Mouse (Mus musculus) MEL (cell line): ENCODE measurements at regions not wholly inside any gene's neighbourhood (a gene's known extent, or its start where the extent isn't known, plus 50 kb on each side); places are given as distances from the start of the nearest gene placed in this dataset.

ENCODE experiments used
- DNase-seq: peaks from one replicate; pipeline ENCODE4 v3.0.0; 2011; ENCODE audit warnings: low read depth, low spot score
- H3K27ac ChIP-seq: 2 replicates; pipeline ENCODE4 v1.5.1; 2012; ENCODE audit warnings: low read depth, mild to moderate bottlenecking, control low read depth, low read length, moderate library complexity; ENCODE audit not compliant: control insufficient read depth
- H3K27me3 ChIP-seq, 2 experiments: fragments of 150-350 bp in 1 of 2; sonication (generic) in 1 of 2; 2 replicates each; pipeline ENCODE4 v1.6.1; 2012; ENCODE audit warnings: low read length in 2 of 2, mild to moderate bottlenecking in 2 of 2, improper control_type of control experiment in 1 of 2, moderate library complexity in 1 of 2; ENCODE audit not compliant: insufficient read depth in 2 of 2, control insufficient read depth in 1 of 2
- H3K36me3 ChIP-seq, 2 experiments: 2 replicates each; pipeline ENCODE4 v1.6.1; 2012 to 2014; ENCODE audit warnings: low read length in 2 of 2, improper control_type of control experiment in 1 of 2, inconsistent platforms in 1 of 2, mild to moderate bottlenecking in 1 of 2; ENCODE audit not compliant: insufficient read depth in 2 of 2, control insufficient read depth in 1 of 2
- H3K4me1 ChIP-seq, 2 experiments: fragments of 150-350 bp in 1 of 2; sonication (generic) in 1 of 2; 2 replicates each; pipeline ENCODE4 v1.6.1; 2012; ENCODE audit warnings: low read length in 2 of 2, improper control_type of control experiment in 1 of 2, mild to moderate bottlenecking in 1 of 2; ENCODE audit not compliant: insufficient read depth in 2 of 2, control insufficient read depth in 1 of 2
- H3K4me3 ChIP-seq, 2 experiments: fragments of 150-350 bp in 1 of 2; sonication (generic) in 1 of 2; 2 replicates each; pipeline ENCODE4 v1.5.1; 2012; ENCODE audit warnings: low read depth in 2 of 2, low read length in 2 of 2, mild to moderate bottlenecking in 2 of 2, moderate library complexity in 2 of 2, control low read depth in 1 of 2, improper control_type of control experiment in 1 of 2; ENCODE audit not compliant: control insufficient read depth in 1 of 2, insufficient read depth in 1 of 2
- H3K79me2 ChIP-seq: 2 replicates; pipeline ENCODE4 v1.6.1; 2012; ENCODE audit warnings: mild to moderate bottlenecking, low read length, moderate library complexity; ENCODE audit not compliant: control insufficient read depth, poor library complexity, insufficient read depth
- H3K9ac ChIP-seq: 2 replicates; pipeline ENCODE4 v1.6.1; 2012; ENCODE audit warnings: low read depth, mild to moderate bottlenecking, control low read depth, low read length, moderate library complexity; ENCODE audit not compliant: control insufficient read depth, poor library complexity, severe bottlenecking
- H3K9me3 ChIP-seq: fragments of 150-350 bp; sonication (generic); replicated peaks from 2 replicates; pipeline ENCODE4 v1.6.1; 2012; ENCODE audit warnings: mild to moderate bottlenecking, low read length, improper control_type of control experiment, moderate library complexity; ENCODE audit not compliant: insufficient read depth
- BHLHE40 ChIP-seq: IDR thresholded peaks from 2 replicates; pipeline ENCODE4 v1.6.1; 2012; ENCODE audit warnings: low read depth, mild to moderate bottlenecking, inconsistent platforms, low read length, improper control_type of control experiment, borderline replicate concordance
- CHD1 ChIP-seq: IDR thresholded peaks from 2 replicates; pipeline ENCODE4 v1.6.1; 2012; ENCODE audit warnings: low read depth, mild to moderate bottlenecking, inconsistent platforms, low read length, improper control_type of control experiment
- CHD2 ChIP-seq: IDR thresholded peaks from 2 replicates; pipeline ENCODE4 v1.6.1; 2011; ENCODE audit warnings: low read length, improper control_type of control experiment
- E2F4 ChIP-seq: IDR thresholded peaks from 2 replicates; pipeline ENCODE4 v1.6.1; 2011; ENCODE audit warnings: low read depth, low read length, improper control_type of control experiment, borderline replicate concordance
- ELF1 ChIP-seq: IDR thresholded peaks from 2 replicates; pipeline ENCODE4 v1.6.1; 2014; ENCODE audit warnings: low read depth, mild to moderate bottlenecking, inconsistent platforms, low read length, improper control_type of control experiment, moderate library complexity
- GATA1 ChIP-seq: IDR thresholded peaks from 2 replicates; pipeline ENCODE4 v1.6.1; 2011; ENCODE audit warnings: low read depth, low read length, improper control_type of control experiment
- HCFC1 ChIP-seq: IDR thresholded peaks from 2 replicates; pipeline ENCODE4 v1.6.1; 2012; ENCODE audit warnings: low read depth, mild to moderate bottlenecking, inconsistent platforms, low read length, improper control_type of control experiment, moderate library complexity
- JUND ChIP-seq: IDR thresholded peaks from 2 replicates; pipeline ENCODE4 v1.6.1; 2011; ENCODE audit warnings: low read depth, mild to moderate bottlenecking, improper control_type of control experiment, low read length
- KAT2A ChIP-seq: conservative IDR thresholded peaks from 2 replicates; pipeline ENCODE4 v1.6.1; 2012; ENCODE audit warnings: low read depth, low read length, improper control_type of control experiment, inconsistent platforms
- MAX ChIP-seq: IDR thresholded peaks from 2 replicates; pipeline ENCODE4 v1.6.1; 2011; ENCODE audit warnings: low read length, improper control_type of control experiment
- MAZ ChIP-seq: IDR thresholded peaks from 2 replicates; pipeline ENCODE4 v1.6.1; 2012; ENCODE audit warnings: low read depth, mild to moderate bottlenecking, inconsistent platforms, low read length, improper control_type of control experiment
- MEF2A ChIP-seq: IDR thresholded peaks from 2 replicates; pipeline ENCODE4 v1.6.1; 2014; ENCODE audit warnings: low read depth, mild to moderate bottlenecking, inconsistent platforms, low read length, improper control_type of control experiment; ENCODE audit not compliant: poor library complexity, insufficient replicate concordance, severe bottlenecking; ENCODE audit errors: extremely low read depth
- MYB ChIP-seq: IDR thresholded peaks from 2 replicates; pipeline ENCODE4 v1.6.1; 2011; ENCODE audit warnings: mild to moderate bottlenecking, low read depth, low read length, improper control_type of control experiment
- MYC ChIP-seq: IDR thresholded peaks from 2 replicates; pipeline ENCODE4 v1.6.1; 2011; ENCODE audit warnings: low read depth, mild to moderate bottlenecking, low read length, improper control_type of control experiment, moderate library complexity
- NELFE ChIP-seq: IDR thresholded peaks from 2 replicates; pipeline ENCODE4 v1.6.1; 2011; ENCODE audit warnings: low read depth, low read length, improper control_type of control experiment
- NRF1 ChIP-seq: IDR thresholded peaks from 2 replicates; pipeline ENCODE4 v1.6.1; 2014; ENCODE audit warnings: low read depth, mild to moderate bottlenecking, inconsistent platforms, low read length, improper control_type of control experiment, moderate library complexity; ENCODE audit not compliant: poor library complexity, insufficient read depth, severe bottlenecking
- POLR2A ChIP-seq, 2 experiments: IDR thresholded peaks; 2 replicates each; pipeline ENCODE4 v1.6.1; 2011 to 2012; ENCODE audit warnings: low read length in 2 of 2, mild to moderate bottlenecking in 2 of 2, control low read depth in 1 of 2, improper control_type of control experiment in 1 of 2, low read depth in 1 of 2, moderate library complexity in 1 of 2; ENCODE audit not compliant: control insufficient read depth in 1 of 2, insufficient read depth in 1 of 2, poor library complexity in 1 of 2
- POLR2AphosphoS2 ChIP-seq: IDR thresholded peaks from 2 replicates; pipeline ENCODE4 v1.6.1; 2011; ENCODE audit warnings: low read length, improper control_type of control experiment
- POLR2AphosphoS5 ChIP-seq: IDR thresholded peaks from 2 replicates; pipeline ENCODE4 v1.6.1; 2012; ENCODE audit warnings: low read depth, borderline replicate concordance, mild to moderate bottlenecking, inconsistent platforms, low read length, moderate library complexity, mixed read lengths
- RAD21 ChIP-seq: IDR thresholded peaks from 2 replicates; pipeline ENCODE4 v1.6.1; 2011; ENCODE audit warnings: mild to moderate bottlenecking, low read depth, low read length, improper control_type of control experiment
- RCOR1 ChIP-seq: IDR thresholded peaks from 2 replicates; pipeline ENCODE4 v1.6.1; 2012; ENCODE audit warnings: low read depth, mild to moderate bottlenecking, inconsistent platforms, low read length, improper control_type of control experiment
- SIN3A ChIP-seq: IDR thresholded peaks from 2 replicates; pipeline ENCODE4 v1.6.1; 2012; ENCODE audit warnings: low read length, improper control_type of control experiment, inconsistent platforms
- TAL1 ChIP-seq: IDR thresholded peaks from 2 replicates; pipeline ENCODE4 v1.6.1; 2012; ENCODE audit warnings: mild to moderate bottlenecking, inconsistent platforms, low read length, moderate library complexity, mixed read lengths
- TBP ChIP-seq: IDR thresholded peaks from 2 replicates; pipeline ENCODE4 v1.8.0; 2011; ENCODE audit warnings: low read depth, low read length, improper control_type of control experiment
- TCF12 ChIP-seq: IDR thresholded peaks from 2 replicates; pipeline ENCODE4 v1.6.1; 2014; ENCODE audit warnings: low read depth, mild to moderate bottlenecking, inconsistent platforms, low read length, improper control_type of control experiment, moderate library complexity
- UBTF ChIP-seq: IDR thresholded peaks from 2 replicates; pipeline ENCODE4 v1.6.1; 2012; ENCODE audit warnings: low read depth, mild to moderate bottlenecking, inconsistent platforms, low read length, improper control_type of control experiment, moderate library complexity, borderline replicate concordance; ENCODE audit not compliant: insufficient read depth
- USF1 ChIP-seq: IDR thresholded peaks from 2 replicates; pipeline ENCODE4 v1.6.1; 2014; ENCODE audit warnings: low read depth, mild to moderate bottlenecking, inconsistent platforms, low read length, improper control_type of control experiment, moderate library complexity
- ZC3H11A ChIP-seq: IDR thresholded peaks from 2 replicates; pipeline ENCODE4 v1.6.1; 2012; ENCODE audit warnings: low read depth, mild to moderate bottlenecking, inconsistent platforms, low read length, improper control_type of control experiment

DNA sequence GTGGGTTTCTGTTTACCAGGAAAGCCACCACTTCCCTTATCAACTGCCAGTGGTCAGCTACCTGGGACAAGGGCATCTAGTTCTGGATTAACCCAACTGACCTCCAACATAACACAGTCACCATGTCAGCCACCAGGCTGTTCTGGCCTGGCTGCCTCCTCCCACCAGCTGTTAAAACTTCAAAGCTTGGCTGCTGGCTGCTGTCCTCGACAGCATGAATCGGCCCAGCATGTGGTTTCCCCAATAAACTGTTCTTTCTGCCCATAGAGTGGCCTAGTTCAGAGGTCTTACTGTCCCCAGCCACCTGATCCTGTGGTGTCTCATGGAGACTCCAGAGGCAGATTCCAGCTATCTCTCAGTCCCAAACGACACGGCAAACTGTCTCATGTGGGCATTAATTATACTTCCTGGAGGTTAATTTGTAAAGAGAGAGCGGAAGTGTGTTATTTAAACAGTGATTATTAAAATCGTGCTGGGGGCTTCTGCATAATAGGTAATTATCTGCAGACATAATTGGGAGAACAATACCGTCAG, 219.7 kb downstream of the Matn1 start:
- H3K9ac ChIP-seq = no peak overlapping the region
- H3K27ac ChIP-seq = no peak overlapping the region
- no peaks in the 10 kb centered on the region for H3K36me3 ChIP-seq
- no peaks in the 10 kb centered on the region for H3K4me1 ChIP-seq
- TF ChIP-seq BHLHE40 (no peak), MYB (no peak), CHD2 (no peak), POLR2A (IDR thresholded peaks at IDR 0.05; ENCODE audit: control insufficient read depth in 1 of 2, insufficient read depth in 1 of 2, low read depth in 1 of 2, low read length in 2 of 2, poor library complexity in 1 of 2) (no peak), ZC3H11A (no peak), TCF12 (no peak), POLR2AphosphoS5 (no peak), MAZ (no peak), USF1 (no peak), NRF1 (no peak), MAX (no peak), E2F4 (no peak), MYC (no peak), GATA1 (no peak), HCFC1 (no peak), NELFE (no peak), POLR2AphosphoS2 (no peak), UBTF (no peak), KAT2A (no peak), SIN3A (no peak)
- TF ChIP-seq, all 39 proteins: peak for 0
- no peaks in the 10 kb centered on the region for H3K79me2 ChIP-seq
- no peaks in the 10 kb centered on the region for H3K27me3 ChIP-seq
- no peak overlapping the region for H3K4me3 ChIP-seq
- DNase-seq = no peak
- no peaks in the 10 kb centered on the region for H3K9me3 ChIP-seq

DNA sequence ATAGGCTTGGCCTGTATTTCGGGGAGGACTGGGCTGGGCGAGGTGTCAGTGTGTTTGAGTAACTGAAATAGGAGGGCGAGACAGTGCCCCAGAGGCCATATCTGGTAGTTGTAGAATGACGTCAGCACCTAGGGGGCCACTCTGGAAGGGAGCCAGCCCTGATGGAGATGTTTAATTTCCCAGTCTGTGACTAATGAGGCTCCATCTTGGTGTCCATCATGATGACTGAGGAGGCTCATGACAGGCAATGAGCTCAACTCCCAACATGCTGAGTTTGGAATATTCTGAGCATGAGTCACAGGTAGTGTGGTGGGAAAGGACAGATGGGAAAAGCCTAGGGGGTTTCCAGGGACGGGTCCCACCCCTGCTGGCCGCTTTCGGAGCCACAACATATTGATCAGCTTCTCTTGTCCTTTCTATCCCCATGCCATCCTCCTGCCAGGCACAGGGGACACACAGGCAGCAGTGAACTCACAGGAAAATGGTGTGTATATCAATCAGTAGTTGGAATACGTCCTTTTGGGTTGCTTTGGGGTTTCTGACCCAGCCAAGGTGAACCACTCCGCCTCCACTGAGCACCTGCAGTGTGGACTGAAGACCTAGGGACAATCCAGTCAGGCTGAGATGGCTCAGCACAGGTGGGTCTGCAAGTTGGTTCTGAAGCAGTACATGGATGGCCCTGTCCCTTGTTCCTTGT, 222.5 kb downstream of the Matn1 start:
- Histone ChIP-seq H3K9me3 (no peaks in the 10 kb centered on the region), H3K4me3 (no peak overlapping the region), H3K4me1 (no peaks in the 10 kb centered on the region), H3K9ac (no peak overlapping the region), H3K36me3 (no peaks in the 10 kb centered on the region), H3K27me3 (no peaks in the 10 kb centered on the region), H3K79me2 (no peaks in the 10 kb centered on the region), H3K27ac (no peak overlapping the region)
- no peak for DNase-seq
- TF ChIP-seq KAT2A = no peak
- no peak for TF ChIP-seq ELF1
- TF ChIP-seq SIN3A = no peak
- TF ChIP-seq RCOR1 = no peak
- no peak for TF ChIP-seq MEF2A
- no peak for TF ChIP-seq MAZ
- TF ChIP-seq E2F4 = no peak
- no peak for TF ChIP-seq MYC
- TF ChIP-seq CHD1 = no peak
- TF ChIP-seq UBTF = no peak
- TF ChIP-seq TAL1 = no peak
- no peak for TF ChIP-seq RAD21
- no peak for TF ChIP-seq TCF12
- no peak for TF ChIP-seq JUND
- no peak for TF ChIP-seq GATA1
- no peak for TF ChIP-seq TBP
